Mouse (Mus musculus): Measurements from ENCODE around the gene Glmp. TPM values are rescaled to one million over a fixed set of nuclear protein-coding genes. Genes with fewer than 3 reads are reported as not detected.
"Not testable (repeated sequence)": the region's sequence is repeated elsewhere in the genome, so short reads cannot be mapped to it uniquely, and the experiment has no call there.

Gene Glmp
- polyA plus RNA-seq, 1 experiment from 2014 or later = 69.4 TPM

DNA sequence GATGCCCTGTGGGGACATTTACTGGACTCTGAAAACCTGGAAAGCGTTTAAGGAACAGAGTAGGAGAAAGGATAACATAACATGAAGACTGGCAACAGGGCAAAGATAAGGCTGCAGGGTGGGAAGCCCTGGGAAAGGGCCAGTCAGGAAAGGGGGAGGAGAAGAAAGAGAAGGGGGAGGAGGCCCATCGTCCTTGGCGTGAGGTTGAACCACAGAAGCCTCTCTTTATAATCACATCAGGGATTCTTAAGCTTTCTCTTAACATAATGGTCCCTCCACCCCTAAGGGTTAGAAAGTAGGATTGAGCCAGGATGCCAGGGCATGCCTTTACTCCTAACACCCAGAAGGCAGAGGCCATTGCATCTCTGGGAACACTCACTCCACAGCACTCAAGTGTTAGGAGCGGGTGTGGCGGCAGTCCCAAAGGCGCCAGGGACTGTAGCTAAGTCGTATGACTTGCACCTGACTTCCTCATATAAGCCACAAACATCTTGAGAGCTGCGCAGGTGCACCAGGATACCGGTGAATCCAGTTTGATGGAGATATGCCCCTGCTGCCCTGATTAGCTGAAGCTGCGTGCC lies 36.6 kb upstream of the Glmp start:
- H3K4me1 ChIP-seq (replicated peaks; ENCODE audit: control insufficient read depth, insufficient read depth, low read length); DNase-seq (ENCODE audit: low spot score): not testable (repeated sequence)

DNA sequence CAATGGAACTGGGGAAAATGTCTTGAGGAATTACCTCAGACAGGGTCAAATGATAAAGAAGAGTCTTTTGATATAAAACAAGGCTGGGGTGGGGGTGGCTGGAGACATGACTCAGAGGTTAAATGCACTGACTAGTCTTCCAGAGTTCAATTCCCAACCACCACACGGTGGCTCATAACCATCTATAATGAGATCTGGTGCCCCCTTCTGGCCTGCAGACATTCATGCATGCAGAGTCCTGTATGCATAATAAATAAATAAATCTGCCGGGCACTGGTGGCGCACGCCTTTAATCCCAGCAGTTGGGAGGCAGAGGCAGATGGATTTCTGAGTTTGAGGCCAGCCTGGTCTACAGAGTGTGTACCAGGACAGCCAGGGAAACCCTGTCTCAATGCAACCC lies 32.9 kb upstream of the Glmp start:
- Histone ChIP-seq H3K4me1 (replicated peaks; ENCODE audit: control insufficient read depth, insufficient read depth, low read length) (no peaks in the 10 kb centered on the region), H3K36me3 (ENCODE audit: control insufficient read depth, insufficient read depth, low read length) (no peaks in the 10 kb centered on the region), H3K27me3 (ENCODE audit: control insufficient read depth, insufficient read depth, low read length) (no peaks in the 10 kb centered on the region), H3K9ac (ENCODE audit: low read depth, low read length) (no peak overlapping the region), H3K4me3 (ENCODE audit: low read depth, low read length) (no peak overlapping the region), H3K9me3 (ENCODE audit: control insufficient read depth, low read length) (no peaks in the 10 kb centered on the region), H3K27ac (ENCODE audit: low read depth, low read length) (no peak overlapping the region), H3K4me2 (replicated peaks; ENCODE audit: low read depth, low read length) (no peak overlapping the region)
- DNase-seq (ENCODE audit: low spot score) (peak; percentile 19), ATAC-seq (ENCODE audit: low FRiP score) (no peak)
- 54% methylated on average over 4 of the region's 4 CpGs for WGBS

More for the DNA sequence above, 36.6 kb upstream of the Glmp start:
- not testable (repeated sequence) for H3K4me3 ChIP-seq (ENCODE audit: low read depth, low read length); H3K27ac ChIP-seq (ENCODE audit: low read depth, low read length); H3K27me3 ChIP-seq (ENCODE audit: control insufficient read depth, insufficient read depth, low read length); H3K9me3 ChIP-seq (ENCODE audit: control insufficient read depth, low read length); H3K9ac ChIP-seq (ENCODE audit: low read depth, low read length); H3K4me2 ChIP-seq (replicated peaks; ENCODE audit: low read depth, low read length); H3K36me3 ChIP-seq (ENCODE audit: control insufficient read depth, insufficient read depth, low read length); ATAC-seq (ENCODE audit: low FRiP score)
- 77% methylated on average over 8 of the region's 10 CpGs for WGBS

DNA sequence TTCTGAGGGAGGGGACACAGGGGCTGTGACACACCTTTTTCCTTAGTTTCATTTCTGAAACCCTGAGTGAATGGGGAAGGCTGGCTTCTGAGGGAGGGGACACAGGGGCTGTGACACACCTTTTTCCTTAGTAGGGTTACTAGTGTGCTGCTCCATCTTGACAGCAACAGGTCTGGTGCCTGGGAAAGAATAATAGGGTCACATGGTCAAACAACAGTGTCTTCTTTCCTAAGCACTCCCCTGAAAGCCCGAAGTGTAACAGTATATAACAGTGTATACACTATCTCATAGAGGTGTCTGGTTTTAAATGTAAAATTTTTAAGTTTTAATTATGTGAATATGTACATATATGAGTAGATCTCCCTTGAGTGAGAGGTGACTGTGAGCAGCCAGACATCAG lies 29.6 kb upstream of the Glmp start:
- not testable (repeated sequence) for H3K27me3 ChIP-seq (ENCODE audit: control insufficient read depth, insufficient read depth, low read length); H3K9me3 ChIP-seq (ENCODE audit: control insufficient read depth, low read length); H3K4me1 ChIP-seq (replicated peaks; ENCODE audit: control insufficient read depth, insufficient read depth, low read length); H3K27ac ChIP-seq (ENCODE audit: low read depth, low read length); DNase-seq (ENCODE audit: low spot score); ATAC-seq (ENCODE audit: low FRiP score); H3K4me2 ChIP-seq (replicated peaks; ENCODE audit: low read depth, low read length); H3K4me3 ChIP-seq (ENCODE audit: low read depth, low read length); H3K36me3 ChIP-seq (ENCODE audit: control insufficient read depth, insufficient read depth, low read length)
- H3K9ac ChIP-seq (ENCODE audit: low read depth, low read length) = 0 out of 2 replicates have a peak overlapping the region, but pooled peaks have one; percentile 69
- WGBS = 69% methylated on average over 1 of the region's 1 CpGs

DNA sequence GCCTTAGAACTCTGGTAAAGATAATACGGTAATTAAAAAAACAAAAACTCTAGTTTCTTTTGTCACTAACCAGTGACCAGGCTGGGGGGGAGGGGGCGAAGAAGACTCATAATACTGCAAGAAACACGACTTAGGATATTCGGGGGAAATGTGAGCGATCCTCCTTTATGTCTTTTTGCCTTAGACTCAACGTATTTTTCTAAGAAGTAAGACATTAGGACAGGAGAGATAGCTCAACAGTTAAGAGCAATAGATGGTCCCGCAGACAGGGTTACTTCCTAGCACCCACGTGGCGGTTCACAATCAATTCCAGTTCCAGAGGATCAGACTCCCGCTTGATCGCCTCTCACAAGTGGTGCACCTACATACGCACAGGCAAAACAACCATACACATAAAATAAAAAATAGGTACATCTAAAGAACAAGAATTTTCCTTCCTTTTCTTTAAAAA lies 28.7 kb upstream of the Glmp start:
- Histone ChIP-seq H3K36me3 (ENCODE audit: control insufficient read depth, insufficient read depth, low read length) (peaks cover 13% of the 10 kb centered on the region; the same call in 1 of the 2 replicates), H3K4me1 (replicated peaks; ENCODE audit: control insufficient read depth, insufficient read depth, low read length) (peaks cover 6% of the 10 kb centered on the region), H3K4me2 (replicated peaks; ENCODE audit: low read depth, low read length) (peak overlapping the region; percentile 58), H3K27me3 (ENCODE audit: control insufficient read depth, insufficient read depth, low read length) (no peaks in the 10 kb centered on the region), H3K27ac (ENCODE audit: low read depth, low read length) (peak overlapping the region; percentile 73), H3K9me3 (ENCODE audit: control insufficient read depth, low read length) (no peaks in the 10 kb centered on the region), H3K4me3 (ENCODE audit: low read depth, low read length) (peak overlapping the region; percentile 56), H3K9ac (ENCODE audit: low read depth, low read length) (peak overlapping the region; percentile 69)
- peak; percentile 46 for ATAC-seq (ENCODE audit: low FRiP score)
- 1% methylated on average over 12 of the region's 12 CpGs for WGBS
- DNase-seq (ENCODE audit: low spot score) = no peak

DNA sequence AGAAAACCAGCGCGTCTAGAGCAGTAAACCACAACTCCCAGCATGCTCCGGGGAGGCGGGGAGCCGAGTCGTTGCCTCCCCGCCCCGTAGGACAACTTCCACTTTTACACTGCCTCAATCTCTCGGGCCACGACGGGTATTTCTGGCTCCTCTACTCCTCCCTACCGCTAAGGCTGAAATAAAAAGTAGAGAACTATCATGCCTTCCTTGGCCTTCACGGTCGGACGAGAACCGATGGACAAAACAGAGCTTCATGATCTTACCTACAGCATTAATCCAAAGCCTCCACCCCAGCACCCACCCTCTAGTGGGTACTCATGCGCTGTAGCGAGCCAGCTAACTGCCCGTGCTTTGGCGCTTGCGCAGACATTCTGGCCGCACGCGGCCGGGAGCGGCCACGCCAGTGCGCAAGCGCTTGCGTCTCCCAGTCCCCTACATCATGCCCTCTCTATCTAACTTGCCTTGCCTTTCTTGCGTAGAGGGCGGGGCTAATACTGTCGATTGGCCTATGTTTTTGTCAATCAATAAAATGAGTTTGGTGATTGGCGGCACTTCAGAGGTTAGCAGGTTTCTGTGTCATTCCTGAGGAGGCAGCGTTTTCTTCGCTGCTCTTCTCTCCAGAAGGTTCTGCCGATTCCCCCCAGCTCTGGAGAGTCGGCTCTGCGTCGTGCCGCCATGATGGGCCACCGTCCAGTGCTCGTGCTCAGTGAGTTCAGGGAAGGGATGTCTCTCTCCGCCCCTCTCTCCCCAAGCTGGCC lies 28.1 kb upstream of the Glmp start, which contains the start of the genes Tsacc and Cct3:
Tsacc (minus strand) TSS at position 439 of the 758 bp plus-strand sequence.
Cct3 (plus strand) TSS at position 556 of the 758 bp plus-strand sequence.
- peak within 1 kb of the TSS; percentile 69 for H3K9ac ChIP-seq (ENCODE audit: low read depth, low read length)
- peak within 1 kb of the TSS; percentile 58 for H3K4me2 ChIP-seq (replicated peaks; ENCODE audit: low read depth, low read length)
- DNase-seq (ENCODE audit: low spot score) (peak; percentile 98), ATAC-seq (ENCODE audit: low FRiP score) (peak; percentile 99)
- H3K27me3 ChIP-seq (ENCODE audit: control insufficient read depth, insufficient read depth, low read length) = no peaks in the 10 kb centered on the region
- peaks cover 6% of the 10 kb centered on the region for H3K4me1 ChIP-seq (replicated peaks; ENCODE audit: control insufficient read depth, insufficient read depth, low read length)
- no peaks in the 10 kb centered on the region for H3K9me3 ChIP-seq (ENCODE audit: control insufficient read depth, low read length)
- H3K27ac ChIP-seq (ENCODE audit: low read depth, low read length) = peak within 1 kb of the TSS; percentile 73
- peaks cover 15% of the 10 kb centered on the region; the same call in 1 of the 2 replicates for H3K36me3 ChIP-seq (ENCODE audit: control insufficient read depth, insufficient read depth, low read length)
- under 1% methylated on average over 44 of the region's 44 CpGs for WGBS
- H3K4me3 ChIP-seq (ENCODE audit: low read depth, low read length) = peak within 1 kb of the TSS; percentile 56

DNA sequence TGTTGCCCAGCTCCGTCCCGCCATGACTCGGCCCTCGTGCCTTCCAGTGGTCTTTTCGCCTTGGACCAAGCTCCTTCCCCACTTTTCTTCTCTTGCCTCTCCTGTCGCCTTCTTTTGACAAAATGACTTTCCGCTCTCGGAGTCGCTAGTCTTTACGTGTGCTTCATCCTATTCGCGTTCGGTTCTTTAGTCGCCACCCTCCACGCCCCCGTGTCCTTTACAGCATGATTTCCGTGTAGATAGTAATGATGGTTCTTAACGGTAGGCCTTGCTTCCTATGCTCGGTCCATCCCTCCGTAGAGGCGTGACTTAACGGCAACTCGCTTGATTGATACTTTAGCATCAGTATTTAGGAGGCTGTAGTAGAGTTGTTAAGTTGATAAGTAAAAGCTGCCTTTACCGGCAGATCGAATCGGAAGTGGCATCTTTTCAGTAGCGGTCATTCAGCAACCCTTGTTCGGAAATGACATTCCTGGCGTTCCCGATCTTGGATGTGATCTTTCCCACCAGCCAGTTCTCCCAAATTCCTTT lies 27.4 kb upstream of the Glmp start:
- no peak for DNase-seq (ENCODE audit: low spot score)
- under 1% methylated on average over 30 of the region's 30 CpGs for WGBS
- H3K4me1 ChIP-seq (replicated peaks; ENCODE audit: control insufficient read depth, insufficient read depth, low read length) = peaks cover 6% of the 10 kb centered on the region

DNA sequence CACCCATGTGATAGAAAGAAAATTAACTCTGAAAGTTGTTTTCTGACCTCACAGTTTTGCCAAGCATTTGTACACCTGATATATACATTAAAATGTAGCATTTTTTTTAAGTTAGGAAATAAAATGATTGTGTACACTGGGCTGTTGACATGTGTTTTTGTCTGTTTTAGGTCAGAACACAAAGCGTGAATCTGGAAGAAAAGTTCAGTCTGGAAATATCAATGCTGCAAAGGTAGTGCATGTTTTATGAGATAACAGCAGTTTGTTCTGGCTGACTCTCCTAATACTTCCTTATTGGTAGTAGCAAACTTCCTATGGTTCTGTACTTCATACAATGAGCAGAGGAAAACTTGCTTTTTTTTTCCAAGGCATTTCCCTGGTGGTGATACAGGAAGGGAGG lies 25.7 kb upstream of the Glmp start:
- Histone ChIP-seq H3K36me3 (ENCODE audit: control insufficient read depth, insufficient read depth, low read length) (peaks cover 15% of the 10 kb centered on the region; the same call in 1 of the 2 replicates), H3K27ac (ENCODE audit: low read depth, low read length) (no peak overlapping the region), H3K4me2 (replicated peaks; ENCODE audit: low read depth, low read length) (no peak overlapping the region), H3K4me3 (ENCODE audit: low read depth, low read length) (no peak overlapping the region), H3K4me1 (replicated peaks; ENCODE audit: control insufficient read depth, insufficient read depth, low read length) (peaks cover 6% of the 10 kb centered on the region), H3K9ac (ENCODE audit: low read depth, low read length) (no peak overlapping the region), H3K9me3 (ENCODE audit: control insufficient read depth, low read length) (no peaks in the 10 kb centered on the region), H3K27me3 (ENCODE audit: control insufficient read depth, insufficient read depth, low read length) (no peaks in the 10 kb centered on the region)
- ATAC-seq (ENCODE audit: low FRiP score) (no peak), DNase-seq (ENCODE audit: low spot score) (no peak)
- 93% methylated on average over 1 of the region's 1 CpGs for WGBS

More for the DNA sequence above, 27.4 kb upstream of the Glmp start:
- Histone ChIP-seq H3K9ac (ENCODE audit: low read depth, low read length) (peak overlapping the region; percentile 64), H3K4me3 (ENCODE audit: low read depth, low read length) (peak overlapping the region; percentile 56), H3K27me3 (ENCODE audit: control insufficient read depth, insufficient read depth, low read length) (no peaks in the 10 kb centered on the region), H3K36me3 (ENCODE audit: control insufficient read depth, insufficient read depth, low read length) (peaks cover 15% of the 10 kb centered on the region; the same call in 1 of the 2 replicates), H3K4me2 (replicated peaks; ENCODE audit: low read depth, low read length) (peak overlapping the region; percentile 53), H3K9me3 (ENCODE audit: control insufficient read depth, low read length) (no peaks in the 10 kb centered on the region), H3K27ac (ENCODE audit: low read depth, low read length) (peak overlapping the region; percentile 73)
- ATAC-seq (ENCODE audit: low FRiP score) = 0 out of 2 replicates have a peak, but pooled peaks have one; percentile 12

DNA sequence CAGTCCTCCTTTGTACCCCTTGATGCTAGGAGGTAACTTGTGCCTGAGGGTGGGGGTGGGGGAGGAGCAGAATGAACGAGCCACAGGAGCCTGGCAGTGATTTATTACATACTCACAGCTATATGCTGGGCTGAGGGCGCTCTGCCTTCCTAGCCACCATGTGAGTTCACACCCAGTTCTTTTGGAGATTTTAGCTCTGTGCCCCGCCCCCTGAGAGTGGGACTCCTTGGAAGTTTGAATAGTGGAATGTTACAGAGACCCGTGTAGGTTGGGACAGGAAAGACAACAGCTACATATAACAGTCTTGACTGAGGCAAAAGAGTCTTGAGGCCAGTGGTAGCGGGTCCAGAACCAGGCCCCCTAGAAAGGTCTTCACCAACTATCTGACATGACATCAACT lies 4.1 kb downstream of the Glmp start:
- Histone ChIP-seq H3K27me3 (ENCODE audit: control insufficient read depth, insufficient read depth, low read length) (no peaks in the 10 kb centered on the region), H3K4me3 (ENCODE audit: low read depth, low read length) (no peak overlapping the region), H3K36me3 (ENCODE audit: control insufficient read depth, insufficient read depth, low read length) (no peaks in the 10 kb centered on the region), H3K9me3 (ENCODE audit: control insufficient read depth, low read length) (no peaks in the 10 kb centered on the region), H3K4me1 (replicated peaks; ENCODE audit: control insufficient read depth, insufficient read depth, low read length) (no peaks in the 10 kb centered on the region), H3K27ac (ENCODE audit: low read depth, low read length) (no peak overlapping the region), H3K9ac (ENCODE audit: low read depth, low read length) (no peak overlapping the region), H3K4me2 (replicated peaks; ENCODE audit: low read depth, low read length) (no peak overlapping the region)
- ATAC-seq (ENCODE audit: low FRiP score) (no peak), DNase-seq (ENCODE audit: low spot score) (no peak)
- WGBS = 77% methylated on average over 5 of the region's 5 CpGs
